Mouse (Mus musculus): ENCODE results near the gene Osbpl8.

Osbpl8 gene

DNA sequence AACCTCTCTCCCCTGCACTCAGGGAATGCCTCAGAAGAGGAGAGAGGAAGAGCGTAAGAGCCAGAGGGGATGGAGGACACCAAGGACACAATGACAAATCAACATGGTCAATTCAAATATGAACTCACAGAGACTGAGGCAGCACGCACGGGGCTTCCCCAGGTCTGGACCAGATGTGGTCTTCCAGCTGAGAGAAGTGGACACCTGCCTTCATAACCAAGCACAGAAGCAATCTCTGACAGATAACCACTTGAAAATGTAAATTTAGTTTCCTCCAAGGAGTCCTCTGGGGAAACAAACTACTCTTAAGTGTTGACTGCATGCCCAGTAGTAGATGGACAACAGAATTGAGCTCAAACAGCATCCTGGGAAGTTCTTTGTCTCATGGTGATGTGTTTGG, 9.5 kb upstream of the Osbpl8 start:
- no peak for DNase-seq (ENCODE audit: low spot score in 2 of 2)

DNA sequence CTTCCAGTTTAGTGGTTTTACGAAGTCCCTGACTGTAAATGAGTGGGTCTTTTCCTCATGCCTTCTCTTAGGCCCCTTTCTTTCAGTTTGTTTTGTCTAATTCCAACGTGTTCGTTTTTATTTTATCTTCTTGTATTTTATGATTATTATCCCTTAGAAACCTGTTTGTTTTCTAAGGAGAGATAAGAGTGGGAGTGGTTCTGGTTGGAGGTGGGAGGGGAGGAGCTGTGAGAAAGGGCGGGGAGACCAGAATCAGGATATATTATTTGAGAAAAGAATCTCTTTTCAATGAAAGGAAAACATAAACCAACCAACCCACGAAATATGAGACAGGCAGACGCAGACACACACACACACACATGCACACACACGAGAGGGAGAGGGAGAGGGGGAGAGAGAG, 9.0 kb upstream of the Osbpl8 start:
- DNase-seq (ENCODE audit: low spot score in 2 of 2), result no peak

DNA sequence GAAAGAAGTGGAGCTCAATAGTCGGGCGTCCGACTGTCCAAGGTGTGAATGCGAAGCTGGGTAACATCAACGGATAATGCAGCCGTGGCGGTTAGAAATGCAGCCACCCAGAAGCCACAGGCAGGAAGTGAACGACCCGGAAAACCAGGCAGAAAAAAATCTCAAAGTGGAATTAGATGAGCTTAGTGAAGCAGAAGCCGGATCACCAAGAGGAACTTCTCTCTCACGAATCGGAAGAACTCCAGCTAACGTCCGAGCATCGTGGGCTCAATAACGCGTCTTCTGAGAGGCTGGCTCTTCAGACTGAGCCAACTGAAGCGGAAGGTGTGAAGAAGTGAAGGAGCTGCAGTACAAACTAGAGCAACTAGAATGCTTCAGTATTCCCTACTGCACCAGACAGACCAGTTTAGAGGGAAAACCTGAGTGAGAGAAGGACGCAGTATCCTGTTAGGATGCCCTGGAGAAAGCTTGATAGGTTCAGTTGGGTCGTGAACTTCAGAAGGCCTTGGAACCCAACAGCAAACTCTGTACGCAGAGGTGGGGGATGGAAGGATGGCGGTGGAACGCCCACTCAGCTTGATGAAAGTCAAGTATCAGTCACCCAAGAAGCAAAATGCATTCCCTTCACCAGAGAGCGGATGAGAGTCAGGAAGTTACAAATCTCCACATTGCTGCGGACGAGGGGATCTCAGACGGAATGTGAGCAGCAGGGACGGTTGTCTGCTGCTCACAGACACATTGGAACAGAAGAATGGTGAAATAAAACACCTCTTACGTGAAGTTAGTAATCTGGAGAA, 8.0 kb upstream of the Osbpl8 start:
- DNase-seq (ENCODE audit: low spot score in 2 of 2), result peak; percentile 27 to 31

DNA sequence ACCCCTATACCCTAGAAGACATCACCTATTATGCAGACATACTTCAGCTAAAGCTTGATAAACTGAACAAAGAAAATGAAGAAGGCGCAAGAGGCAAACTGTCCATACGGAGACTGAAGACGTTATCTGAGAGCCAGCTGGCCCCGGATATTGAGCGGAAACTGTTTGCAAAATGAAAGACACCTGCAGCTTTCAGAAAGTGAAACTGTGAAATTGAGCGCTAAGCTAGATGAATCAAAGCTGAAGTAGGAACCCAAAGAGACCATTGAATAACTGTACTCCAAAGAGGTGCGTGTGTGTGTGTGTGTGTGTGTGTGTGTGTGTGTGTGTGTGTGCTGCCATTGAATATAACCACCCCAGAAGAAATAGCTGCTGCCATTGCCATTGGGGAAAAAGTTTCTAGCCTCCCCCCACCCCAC, 7.3 kb upstream of the Osbpl8 start:
- peak; percentile 42 to 55 for DNase-seq (ENCODE audit: low spot score in 2 of 2)

DNA sequence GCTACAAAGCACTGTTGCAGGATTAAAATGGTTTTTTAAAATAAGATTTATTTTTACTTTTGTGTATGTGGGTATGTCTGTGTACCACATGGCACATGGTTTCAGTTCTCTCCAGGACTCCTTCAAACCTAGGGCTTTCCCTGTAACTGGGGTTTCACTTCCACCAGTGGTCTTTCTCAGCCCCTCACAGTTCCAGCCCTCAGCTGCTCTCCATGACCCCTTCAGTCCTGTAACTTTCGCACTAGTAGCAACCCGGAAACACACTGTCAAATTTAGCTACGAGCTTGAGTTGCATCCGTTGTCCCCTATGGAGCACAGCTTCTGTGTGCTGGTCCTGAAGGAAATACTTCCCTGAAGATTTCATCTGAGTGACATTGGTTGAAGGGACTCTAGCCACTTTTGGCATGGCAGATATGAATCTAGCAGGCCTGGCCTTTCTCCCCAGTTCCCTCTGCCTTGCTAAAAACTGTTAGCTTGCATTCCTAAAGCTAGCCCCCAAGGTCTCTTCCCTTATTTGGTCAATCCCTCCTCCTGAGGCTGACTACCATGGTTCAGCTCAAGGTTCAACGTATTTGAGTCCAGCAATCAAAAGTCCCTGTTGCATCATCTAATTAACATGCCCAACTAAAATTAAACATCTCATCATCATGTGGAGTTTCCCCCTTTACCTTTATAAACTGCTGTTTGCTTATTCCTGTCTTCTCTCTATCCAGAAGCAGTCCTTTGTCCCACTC, 4.6 kb upstream of the Osbpl8 start:
- DNase-seq (ENCODE audit: low spot score in 2 of 2), result no peak

DNA sequence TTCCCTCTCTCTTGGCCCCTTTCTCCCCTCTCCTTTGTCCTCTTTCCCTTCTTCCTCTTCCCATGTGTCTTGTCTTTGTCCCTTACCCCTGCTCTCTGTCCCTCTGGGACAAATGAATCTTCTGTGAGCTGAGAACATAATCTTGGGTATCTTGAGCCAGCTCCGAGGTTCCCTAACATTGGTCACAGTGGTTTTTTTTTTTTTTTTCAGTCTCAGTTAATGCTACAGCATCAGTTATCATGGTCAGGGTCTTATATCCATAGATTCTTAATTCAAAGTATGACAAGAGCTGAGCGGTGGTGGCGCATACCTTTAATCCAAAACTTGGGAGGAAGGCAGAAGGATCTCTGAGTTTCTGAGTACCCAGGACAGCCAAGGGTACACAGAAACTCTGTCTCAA, 4.0 kb upstream of the Osbpl8 start:
- no peak for DNase-seq (ENCODE audit: low spot score in 2 of 2)

DNA sequence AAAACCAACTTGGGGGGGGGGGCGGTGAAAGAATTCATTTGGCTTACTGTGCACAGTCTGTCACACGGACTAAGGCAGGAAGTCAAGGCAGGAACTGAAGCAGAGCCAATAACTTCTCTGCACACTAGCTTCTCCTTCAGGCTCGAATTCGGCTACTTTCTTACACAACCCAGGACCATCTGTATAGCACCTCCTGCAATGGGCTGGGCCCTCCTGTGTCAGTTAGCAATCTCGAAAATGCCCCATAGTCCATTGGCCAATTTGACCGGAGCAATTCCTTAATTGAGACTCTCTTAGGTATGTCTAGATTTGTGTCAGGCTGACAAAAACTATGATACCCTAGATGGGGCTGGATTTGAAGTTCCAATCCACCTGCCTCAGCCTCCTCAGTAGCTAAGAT, 3.2 kb upstream of the Osbpl8 start:
- no peak for DNase-seq (ENCODE audit: low spot score in 2 of 2)

DNA sequence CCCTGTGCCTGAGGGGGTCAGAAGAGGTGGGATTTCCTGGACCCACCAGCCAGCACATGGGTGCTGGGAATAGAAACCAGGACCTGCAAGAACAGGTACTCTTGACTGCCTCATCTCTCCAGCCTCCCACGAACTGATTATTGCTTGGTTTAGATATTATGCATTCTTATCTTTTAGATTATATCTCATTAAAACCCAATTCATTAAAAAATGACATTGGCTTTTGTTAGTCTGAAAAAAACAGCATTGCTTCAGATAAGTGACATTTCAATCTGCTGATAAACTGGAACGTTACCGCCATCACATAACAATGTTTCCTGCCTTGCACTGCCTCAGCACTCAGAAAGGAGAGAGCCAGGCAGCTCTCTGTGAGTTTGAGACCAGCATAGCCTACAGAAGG, 1.5 kb upstream of the Osbpl8 start:
- DNase-seq (ENCODE audit: low spot score in 2 of 2), result no peak

DNA sequence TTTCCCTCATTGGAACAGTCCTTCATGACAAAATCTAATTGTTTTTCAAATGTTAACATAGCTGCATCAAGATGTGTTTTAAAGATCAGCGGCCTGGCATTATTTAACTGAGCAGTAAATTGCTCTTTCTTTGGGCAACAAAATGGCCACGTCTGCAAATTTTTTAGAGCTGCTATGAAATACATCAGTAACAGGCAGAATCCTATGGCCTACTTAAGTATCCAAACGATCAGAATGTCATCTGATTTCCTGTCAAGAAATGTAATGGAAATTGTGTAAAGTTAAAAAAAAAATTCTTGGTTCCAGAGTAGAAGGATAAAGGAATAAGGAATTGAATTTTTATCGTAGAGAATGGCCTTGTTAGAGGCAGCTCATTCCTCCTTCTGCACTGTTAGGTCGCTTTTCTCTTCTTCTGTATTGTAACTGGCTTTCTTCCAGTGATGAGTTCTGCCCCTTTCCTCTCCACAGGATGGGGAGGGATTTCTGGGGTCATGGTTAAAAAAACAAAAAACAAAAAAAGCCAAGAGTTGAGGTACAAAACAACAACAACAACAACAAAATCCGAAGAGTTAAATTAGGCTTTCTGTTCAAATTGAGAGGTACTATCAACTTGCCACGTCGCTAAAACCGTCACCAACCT, 831 bp upstream of the Osbpl8 start:
- no peak for DNase-seq (ENCODE audit: low spot score in 2 of 2)

DNA sequence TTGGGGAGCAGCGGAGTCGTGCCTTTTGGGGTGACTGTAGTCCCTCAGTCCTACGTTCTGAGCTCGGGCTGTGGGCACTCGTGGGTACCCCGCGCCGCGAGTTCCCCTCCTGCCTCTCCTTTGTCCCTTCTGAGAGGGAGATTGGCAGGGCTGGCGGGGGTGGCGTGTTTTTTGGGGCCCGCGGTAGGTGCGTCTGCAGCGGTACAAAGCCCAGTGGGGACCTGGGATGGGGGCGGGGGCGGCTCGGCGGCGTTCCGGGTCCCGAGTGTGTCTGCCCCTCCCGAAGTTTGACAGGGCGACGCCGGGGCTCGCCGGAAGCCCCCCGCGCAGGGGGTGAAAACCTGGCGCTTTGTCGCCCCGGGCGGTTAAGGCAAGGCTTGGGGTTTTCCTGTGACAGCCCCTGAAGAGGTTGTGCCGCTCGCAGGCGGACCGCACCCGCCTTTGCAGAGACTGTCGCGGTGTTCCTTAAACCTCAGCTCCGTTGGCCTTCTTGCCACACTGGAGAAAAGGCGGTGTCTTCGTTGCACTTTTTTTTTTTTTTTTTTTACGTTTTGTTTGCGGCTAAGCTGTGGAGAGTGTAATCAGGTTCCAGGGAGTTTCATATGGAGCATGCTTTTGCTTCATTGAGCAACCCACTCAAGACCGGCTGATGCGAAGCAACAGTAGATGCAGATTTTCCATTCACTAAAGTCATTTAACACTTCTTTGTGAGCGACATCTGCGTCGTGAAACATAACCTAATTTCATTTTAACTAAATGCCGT, 848 bp downstream of the Osbpl8 start:
- DNase-seq (ENCODE audit: low spot score in 2 of 2), result peak; percentile 90 to 93

DNA sequence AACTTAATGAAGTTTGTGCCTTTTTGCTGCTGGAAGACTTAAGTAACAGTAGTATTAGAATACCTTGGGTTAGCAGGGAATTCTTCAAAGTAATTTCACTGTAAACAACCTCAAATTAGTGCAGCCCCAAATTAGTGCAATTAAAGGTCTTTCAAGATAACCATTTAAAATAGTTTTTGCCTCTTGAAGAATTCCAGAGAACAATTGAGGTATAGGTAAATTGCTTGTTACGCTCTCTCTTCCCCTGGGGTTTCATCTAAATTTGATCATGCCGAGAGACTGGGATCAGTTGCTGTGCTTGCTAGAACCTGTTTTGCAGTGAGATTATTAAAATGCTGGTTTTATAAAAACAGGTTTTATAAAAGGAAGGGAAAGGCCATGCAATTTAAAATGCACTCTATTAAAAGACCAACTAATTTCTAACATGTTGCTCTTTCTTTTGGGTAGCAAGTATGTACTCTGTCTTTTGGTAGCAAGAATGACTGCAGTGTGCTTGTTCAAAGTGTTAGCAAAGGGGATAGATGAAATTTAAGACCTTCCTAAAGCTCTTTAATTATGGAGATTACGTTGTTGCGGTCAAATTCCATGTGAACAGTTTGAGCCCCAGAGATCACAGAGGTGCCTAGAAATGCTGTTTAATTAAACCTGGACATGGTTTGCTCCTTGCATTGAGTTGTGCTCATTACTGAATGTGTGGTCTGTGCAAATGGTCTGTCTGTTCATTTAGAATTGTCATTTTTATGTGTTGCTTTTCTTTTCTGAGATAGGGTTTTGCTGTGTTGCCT, 1.7 kb downstream of the Osbpl8 start:
- DNase-seq (ENCODE audit: low spot score in 2 of 2), result no peak

DNA sequence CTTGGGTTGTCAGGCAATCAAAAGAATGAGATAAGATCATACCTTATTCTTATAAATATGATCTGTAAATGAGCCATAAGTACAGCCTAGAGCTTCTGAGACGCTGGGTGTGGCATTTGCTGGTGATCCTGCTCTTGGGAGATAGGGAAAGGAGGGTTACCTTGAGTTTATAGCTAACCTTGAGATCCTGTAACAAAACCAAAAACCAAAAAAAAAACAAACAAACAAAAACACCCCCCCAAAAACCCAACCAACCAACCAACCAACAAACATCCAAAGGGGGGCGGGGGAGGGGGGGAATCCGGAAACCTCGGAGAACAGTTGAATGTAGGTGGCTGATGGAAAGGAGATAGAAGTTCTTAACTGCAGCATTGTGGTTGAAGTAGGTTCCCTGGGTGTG, 2.9 kb downstream of the Osbpl8 start:
- DNase-seq (ENCODE audit: low spot score in 2 of 2), result no peak

DNA sequence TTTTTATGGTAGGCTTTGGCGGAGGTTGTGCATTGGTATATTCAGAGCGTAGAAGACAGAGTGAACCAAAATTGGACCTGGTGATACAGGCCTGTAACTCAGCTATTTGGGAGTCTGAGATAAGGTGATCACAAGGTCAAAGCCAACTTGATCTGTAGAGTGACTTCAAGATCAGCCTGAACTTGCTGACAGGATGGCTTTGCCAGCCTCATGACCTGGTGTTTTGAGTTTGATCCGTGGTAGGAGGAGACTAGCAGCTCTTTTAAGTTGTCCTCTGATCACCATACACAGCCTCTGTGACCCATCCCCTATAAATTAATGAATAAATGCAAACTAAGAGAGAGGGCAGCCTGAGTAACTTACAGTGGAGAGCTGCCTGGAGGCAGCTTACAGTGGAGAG, 3.8 kb downstream of the Osbpl8 start:
- DNase-seq (ENCODE audit: low spot score in 2 of 2), result no peak

DNA sequence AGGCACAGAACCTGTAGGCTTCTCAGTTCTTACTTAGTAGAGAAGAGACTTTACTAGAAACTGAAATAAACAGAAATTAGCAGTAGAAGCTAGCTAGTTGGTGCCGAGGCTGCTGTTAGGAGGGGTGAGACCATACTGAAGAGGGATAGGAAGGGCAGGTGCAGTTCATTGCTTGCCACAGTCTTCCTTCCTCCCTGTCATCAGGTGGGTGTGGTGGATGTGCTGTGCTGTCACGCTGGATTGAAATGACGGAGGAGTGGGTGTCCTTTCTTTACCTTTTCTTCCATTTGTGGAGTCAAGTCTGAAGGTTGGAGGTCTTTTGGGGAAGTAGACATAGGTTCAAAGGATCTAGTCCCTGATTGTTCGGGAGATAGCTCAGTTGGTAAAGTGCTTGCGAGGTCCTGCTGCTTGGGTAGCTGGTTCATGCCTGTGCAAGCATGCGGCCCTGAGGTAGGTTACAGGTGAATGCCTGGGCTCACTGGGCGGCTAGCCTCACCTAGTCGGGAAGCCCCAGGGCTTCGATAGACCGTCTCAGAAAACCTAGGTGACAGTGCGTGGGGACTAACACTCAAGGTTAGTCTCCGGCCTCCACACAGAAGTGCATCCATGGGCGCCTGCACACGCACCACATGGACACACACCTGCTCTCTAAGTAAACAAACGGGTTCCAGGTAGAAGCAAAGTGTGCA, 6.8 kb downstream of the Osbpl8 start:
- peak in 1 of 2 experiments; percentile 49 for DNase-seq (ENCODE audit: low spot score in 2 of 2)

DNA sequence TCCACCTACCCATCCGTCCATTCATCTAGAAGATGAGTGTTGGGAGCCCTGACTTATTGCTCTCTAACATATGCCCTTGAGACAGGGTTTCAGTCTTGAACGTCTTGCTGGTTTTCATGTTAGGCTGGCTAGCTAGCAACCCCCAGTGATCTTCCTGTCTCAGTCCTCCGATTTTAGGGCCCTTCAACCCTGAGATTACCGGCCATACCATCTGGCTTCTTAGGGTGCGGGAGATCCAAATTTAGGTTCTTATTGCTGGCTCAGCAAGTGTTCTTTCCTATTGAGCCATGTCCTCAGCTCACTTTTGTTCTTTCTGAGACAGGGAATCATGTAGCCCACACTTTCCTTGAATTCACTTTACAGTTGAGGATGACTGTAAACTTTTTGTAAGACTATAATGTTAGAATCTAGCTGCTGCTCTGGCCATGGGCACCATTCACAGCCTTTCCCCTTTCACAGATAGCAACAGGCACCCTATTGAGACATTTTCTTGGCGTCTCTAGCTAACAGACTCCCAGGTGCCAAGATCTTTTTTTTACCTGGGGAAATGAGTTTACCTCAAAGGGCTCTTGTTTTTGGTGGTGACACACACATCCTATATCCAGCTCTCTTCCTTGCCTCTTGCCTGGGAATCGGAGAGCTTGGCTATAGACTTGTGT, 9.2 kb downstream of the Osbpl8 start:
- DNase-seq (ENCODE audit: low spot score in 2 of 2), result no peak

DNA sequence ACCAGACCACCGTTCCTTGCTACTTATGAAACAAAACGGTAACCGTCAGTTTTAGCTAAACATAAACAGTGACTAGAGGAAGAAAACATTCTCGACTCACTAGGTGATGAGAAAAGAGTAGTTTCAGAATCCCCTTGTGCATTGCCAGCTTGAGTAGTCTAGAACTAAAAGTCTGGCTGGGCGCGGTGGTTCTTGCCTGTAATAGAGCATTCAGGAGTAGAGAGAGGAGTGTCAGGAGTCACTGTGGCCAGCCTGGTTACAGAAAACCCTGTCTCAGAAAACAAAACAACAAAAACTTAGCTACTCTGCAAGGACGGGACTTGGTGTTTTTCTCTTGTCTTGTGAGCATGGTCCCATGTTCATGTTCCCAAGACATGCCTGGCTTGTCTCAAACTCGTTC, 12.8 kb downstream of the Osbpl8 start:
- DNase-seq (ENCODE audit: low spot score in 2 of 2), result no peak

DNA sequence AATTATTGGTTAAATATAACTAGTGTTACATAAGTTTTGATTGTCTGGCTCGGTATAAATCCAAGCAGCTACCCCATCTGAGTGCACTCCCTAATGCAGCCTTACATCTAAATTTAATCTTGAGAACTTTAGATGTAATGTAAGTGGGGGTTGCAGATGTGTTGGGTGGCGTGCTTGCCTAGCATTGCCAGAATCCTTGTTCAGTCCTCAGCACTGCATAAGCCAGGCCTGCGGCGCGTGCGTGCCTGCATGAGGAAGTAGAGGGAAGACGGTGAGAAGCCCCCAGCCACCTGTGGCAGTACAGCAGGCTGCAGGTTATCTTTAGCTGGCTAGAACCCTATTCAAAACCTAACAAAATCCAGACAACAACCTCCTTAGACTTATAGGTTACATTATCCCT, 13.5 kb downstream of the Osbpl8 start:
- peak in 1 of 2 experiments; percentile 23 for DNase-seq (ENCODE audit: low spot score in 2 of 2)

DNA sequence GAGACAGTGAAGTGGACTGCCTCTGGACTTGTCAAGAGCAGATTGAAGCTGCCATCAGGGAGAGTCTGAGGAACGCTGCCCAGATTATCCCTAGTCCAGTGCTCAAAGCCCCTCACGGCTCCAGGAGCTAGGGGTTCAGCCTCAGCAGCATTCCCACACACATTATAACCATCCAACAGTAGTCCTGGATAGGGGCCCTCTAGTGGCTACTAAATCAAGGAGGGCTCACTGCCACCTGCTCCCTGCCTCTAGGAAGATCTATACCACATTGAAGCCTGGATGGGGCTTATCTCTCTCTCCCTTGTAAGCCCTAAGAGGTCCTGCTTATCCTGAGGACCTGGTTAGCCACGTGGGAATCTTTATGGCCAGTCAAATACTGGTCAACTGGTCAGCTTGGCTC, 16.1 kb downstream of the Osbpl8 start:
- no peak for DNase-seq (ENCODE audit: low spot score in 2 of 2)

DNA sequence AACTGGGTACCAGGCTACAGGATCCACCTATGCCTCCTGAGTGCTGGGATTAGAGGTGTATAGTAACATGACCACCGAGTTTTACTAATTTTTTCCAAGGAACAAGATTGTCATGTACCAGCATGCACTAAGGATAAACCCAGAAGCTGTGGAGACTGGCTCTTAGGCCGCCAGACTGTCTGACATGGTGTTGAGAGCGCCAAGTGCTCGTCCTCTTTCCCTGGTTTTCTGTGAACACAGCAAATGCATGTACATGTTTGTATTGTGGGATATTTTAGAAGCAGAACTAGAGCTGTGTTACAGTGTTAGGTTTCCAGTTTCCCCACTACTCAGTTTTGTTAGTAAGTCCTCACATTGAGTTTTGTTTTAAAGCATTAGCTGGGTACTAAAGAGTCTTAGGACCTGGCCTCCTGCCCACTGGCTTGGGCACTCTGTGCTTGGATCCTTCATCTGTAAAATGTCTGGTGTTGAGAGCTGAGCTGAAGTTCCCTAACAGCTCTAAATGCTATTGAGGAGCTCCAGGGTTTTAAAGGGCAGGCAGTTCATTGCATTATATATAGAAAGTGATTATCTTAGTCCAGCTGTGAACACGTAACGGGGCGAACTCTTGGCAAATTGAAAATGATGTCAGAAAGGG, 19.2 kb downstream of the Osbpl8 start:
- no peak for DNase-seq (ENCODE audit: low spot score in 2 of 2)
